Mouse (Mus musculus) limb, embryonic 15.5 days (tissue): Measurements from ENCODE around the gene Olfr765. TPM values are rescaled to one million over a fixed set of nuclear protein-coding genes. Genes with fewer than 3 reads are reported as not detected.
A peak's percentile ranks its signal among the peaks of the same experiment; 100 is the strongest.

Experiments used
- ATAC-seq: fragments of 200-750 bp; cut with Nextera tagmentation; 2 replicates; pipeline ENCODE4 v1.8.0; 2017; ENCODE audit warnings: low read depth, moderate TSS enrichment; ENCODE audit not compliant: insufficient number of reproducible peaks, low FRiP score, low TSS enrichment
- H3K27ac ChIP-seq: fragments of 300-500 bp; sonication (generic); 2 replicates; pipeline ENCODE4 v1.5.1; 2015; ENCODE audit warnings: moderate library complexity, mild to moderate bottlenecking, inconsistent platforms
- H3K27me3 ChIP-seq: fragments of 300-500 bp; sonication (generic); 2 replicates; pipeline ENCODE4 v1.6.1; 2015; ENCODE audit warnings: inconsistent platforms
- H3K36me3 ChIP-seq: fragments of 300-500 bp; sonication (generic); 2 replicates; pipeline ENCODE4 v1.6.1; 2015; ENCODE audit warnings: inconsistent platforms
- H3K4me1 ChIP-seq: fragments of 300-500 bp; sonication (generic); 2 replicates; pipeline ENCODE4 v1.6.1; 2015; ENCODE audit warnings: inconsistent platforms
- H3K4me2 ChIP-seq: fragments of 300-500 bp; sonication (generic); 2 replicates; pipeline ENCODE4 v1.6.1; 2015; ENCODE audit warnings: mild to moderate bottlenecking, inconsistent platforms
- H3K4me3 ChIP-seq: fragments of 300-500 bp; sonication (generic); 2 replicates; pipeline ENCODE4 v1.5.1; 2015; ENCODE audit warnings: mild to moderate bottlenecking, inconsistent platforms
- H3K9ac ChIP-seq: fragments of 300-500 bp; sonication (generic); 2 replicates; pipeline ENCODE4 v1.6.1; 2015; ENCODE audit warnings: inconsistent platforms
- H3K9me3 ChIP-seq: fragments of 300-500 bp; sonication (generic); 2 replicates; pipeline ENCODE4 v1.6.1; 2016; ENCODE audit warnings: inconsistent platforms
- WGBS: fragments of 180-500 bp; shearing (Covaris S2); methylation state at CpG from one replicate; pipeline ENCODE4 v1.1.7; 2015; 5-methylcytosine and 5-hydroxymethylcytosine counted together
- polyA plus RNA-seq: library from polyadenylated mRNA; unstranded; fragments of >200 nt; fragmentation: Nextera tagmentation; extraction: Ambion mirVana; gene quantifications from 2 replicates; pipeline ENCODE4 v1.2.1, GENCODE M21; 2015

The Olfr765 gene
- polyA plus RNA-seq, 1 experiment from 2014 or later: not detected

DNA sequence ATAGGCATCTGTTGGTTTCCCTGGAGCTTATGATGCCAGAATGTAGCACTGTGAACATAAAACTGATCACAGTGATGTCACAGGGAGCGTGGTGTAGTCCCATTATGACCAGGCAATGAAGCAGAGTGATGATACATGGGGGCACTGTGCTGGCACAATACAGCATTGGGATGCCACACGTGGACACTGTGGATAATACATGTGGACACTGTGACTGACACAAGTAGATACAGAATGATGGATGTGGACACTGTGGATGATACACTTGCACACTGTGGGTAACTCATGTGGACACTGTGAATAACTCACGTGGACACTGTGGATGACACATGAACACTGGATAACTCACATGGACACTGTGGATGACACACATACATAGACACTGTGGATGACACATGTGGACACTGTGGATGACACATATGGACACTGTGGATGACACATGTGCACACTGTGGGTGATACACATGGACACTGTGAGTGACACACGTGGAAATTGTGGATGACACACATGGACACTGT is 53.2 kb downstream of the Olfr765 start:
- H3K4me1 ChIP-seq: no peaks in the 10 kb centered on the region
- ATAC-seq: no peak
- H3K9me3 ChIP-seq: no peaks in the 10 kb centered on the region
- H3K4me2 ChIP-seq: no peak overlapping the region
- no peaks in the 10 kb centered on the region for H3K36me3 ChIP-seq
- no peak overlapping the region for H3K27ac ChIP-seq
- WGBS: 71% methylated on average over 4 of the region's 4 CpGs
- no peak overlapping the region for H3K4me3 ChIP-seq
- H3K27me3 ChIP-seq: no peaks in the 10 kb centered on the region
- no peak overlapping the region for H3K9ac ChIP-seq

DNA sequence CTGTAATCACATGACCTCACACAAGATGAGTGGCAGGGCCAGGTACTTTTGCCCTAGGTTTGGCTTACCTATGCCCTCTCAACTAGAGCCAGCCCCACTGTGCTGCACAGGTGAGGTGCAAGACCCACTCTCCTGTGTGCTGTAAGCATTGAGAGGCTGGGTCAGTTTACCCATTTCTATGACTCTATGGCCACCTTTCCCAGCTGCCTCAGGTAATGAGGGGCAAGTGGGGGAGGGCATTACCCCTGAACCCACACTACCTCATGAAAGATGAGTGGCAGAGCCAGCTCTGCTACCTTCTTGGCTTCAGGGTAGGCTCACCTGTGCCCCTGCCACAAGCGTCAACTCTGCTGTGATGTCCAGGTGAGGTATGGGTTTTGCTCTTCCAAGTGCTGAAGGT is 54.0 kb downstream of the Olfr765 start:
- Histone ChIP-seq H3K36me3 (no peaks in the 10 kb centered on the region), H3K9ac (no peak overlapping the region), H3K4me2 (no peak overlapping the region), H3K4me3 (no peak overlapping the region), H3K27ac (no peak overlapping the region), H3K9me3 (no peaks in the 10 kb centered on the region), H3K27me3 (no peaks in the 10 kb centered on the region), H3K4me1 (no peaks in the 10 kb centered on the region)
- 92% methylated on average over 1 of the region's 1 CpGs for WGBS
- ATAC-seq: peak; percentile 30; the same call in 1 of the 2 replicates

Other genes starting within 250 kb of the Olfr765 start
- gene Dnajc14, start 245.9 kb downstream of the Olfr765 start, polyA plus RNA-seq: 64.2 and 65.8 TPM in 2 replicates
- gene Tmem198b, start 245.6 kb downstream of the Olfr765 start, polyA plus RNA-seq: 24.3 and 24.4 TPM in 2 replicates
- 180 and 182 TPM in 2 replicates for gene Sarnp, start 232.7 kb downstream of the Olfr765 start, polyA plus RNA-seq
- gene Ormdl2, start 228.4 kb downstream of the Olfr765 start, polyA plus RNA-seq: 64.8 and 66.3 TPM in 2 replicates
- 5.9 and 6.2 TPM in 2 replicates for gene Gdf11, start 158.3 kb downstream of the Olfr765 start, polyA plus RNA-seq
- 1,128 and 1,135 TPM in 2 replicates for gene Cd63, start 149.0 kb downstream of the Olfr765 start, polyA plus RNA-seq
- 13.6 and 16.8 TPM in 2 replicates for gene Rdh5, start 127.1 kb downstream of the Olfr765 start, polyA plus RNA-seq
- gene Bloc1s1, start 126.0 kb downstream of the Olfr765 start, polyA plus RNA-seq: 225 and 234 TPM in 2 replicates
- 11.8 and 27.8 TPM in 2 replicates for gene Itga7, start 116.2 kb downstream of the Olfr765 start, polyA plus RNA-seq
- 0.24 and 0.32 TPM in 2 replicates for gene Mettl7b, start 89.0 kb downstream of the Olfr765 start, polyA plus RNA-seq
- not detected in 2 replicates for gene Olfr9, start 60.6 kb downstream of the Olfr765 start, polyA plus RNA-seq
- not detected in 2 replicates for gene Olfr763, start 39.2 kb downstream of the Olfr765 start, polyA plus RNA-seq
- not detected in 2 replicates for gene Olfr764-ps1, start 10.1 kb downstream of the Olfr765 start, polyA plus RNA-seq
- gene Olfr766-ps1, start 19.0 kb upstream of the Olfr765 start, polyA plus RNA-seq: not detected in 2 replicates
- gene Olfr767, start 32.9 kb upstream of the Olfr765 start, polyA plus RNA-seq: not detected in 2 replicates
- not detected in 2 replicates for gene Olfr768, start 49.4 kb upstream of the Olfr765 start, polyA plus RNA-seq
- gene Olfr769, start 67.9 kb upstream of the Olfr765 start, polyA plus RNA-seq: not detected in 2 replicates
- gene Olfr770, start 89.0 kb upstream of the Olfr765 start, polyA plus RNA-seq: not detected in 2 replicates
- not detected in 2 replicates for gene Olfr771, start 114.8 kb upstream of the Olfr765 start, polyA plus RNA-seq
- gene Olfr772, start 127.9 kb upstream of the Olfr765 start, polyA plus RNA-seq: not detected in 2 replicates
- gene Olfr773, start 137.4 kb upstream of the Olfr765 start, polyA plus RNA-seq: not detected in 2 replicates
- not detected in 2 replicates for gene Olfr774, start 186.2 kb upstream of the Olfr765 start, polyA plus RNA-seq
- not detected in 2 replicates for gene Olfr775, start 198.4 kb upstream of the Olfr765 start, polyA plus RNA-seq
- gene Olfr776, start 209.1 kb upstream of the Olfr765 start, polyA plus RNA-seq: not detected in 2 replicates
- gene Olfr777, start 221.5 kb upstream of the Olfr765 start, polyA plus RNA-seq: not detected in 2 replicates